Mouse (Mus musculus) MEL (cell line): ENCODE data around the gene Myg1. TPM values are rescaled to one million over a fixed set of nuclear protein-coding genes. Genes with fewer than 3 reads are reported as not detected.
A peak's percentile ranks its signal among the peaks of the same experiment; 100 is the strongest.

Source experiments
- DNase-seq: peaks from one replicate; pipeline ENCODE4 v3.0.0; 2011; ENCODE audit warnings: low read depth, low spot score
- H3K27ac ChIP-seq: 2 replicates; pipeline ENCODE4 v1.5.1; 2012; ENCODE audit warnings: low read depth, mild to moderate bottlenecking, control low read depth, low read length, moderate library complexity; ENCODE audit not compliant: control insufficient read depth
- H3K27me3 ChIP-seq, 2 experiments: fragments of 150-350 bp in 1 of 2; sonication (generic) in 1 of 2; 2 replicates each; pipeline ENCODE4 v1.6.1; 2012; ENCODE audit warnings: low read length in 2 of 2, mild to moderate bottlenecking in 2 of 2, improper control_type of control experiment in 1 of 2, moderate library complexity in 1 of 2; ENCODE audit not compliant: insufficient read depth in 2 of 2, control insufficient read depth in 1 of 2
- H3K36me3 ChIP-seq, 2 experiments: 2 replicates each; pipeline ENCODE4 v1.6.1; 2012 to 2014; ENCODE audit warnings: low read length in 2 of 2, improper control_type of control experiment in 1 of 2, inconsistent platforms in 1 of 2, mild to moderate bottlenecking in 1 of 2; ENCODE audit not compliant: insufficient read depth in 2 of 2, control insufficient read depth in 1 of 2
- H3K4me1 ChIP-seq, 2 experiments: fragments of 150-350 bp in 1 of 2; sonication (generic) in 1 of 2; 2 replicates each; pipeline ENCODE4 v1.6.1; 2012; ENCODE audit warnings: low read length in 2 of 2, improper control_type of control experiment in 1 of 2, mild to moderate bottlenecking in 1 of 2; ENCODE audit not compliant: insufficient read depth in 2 of 2, control insufficient read depth in 1 of 2
- H3K4me3 ChIP-seq, 2 experiments: fragments of 150-350 bp in 1 of 2; sonication (generic) in 1 of 2; 2 replicates each; pipeline ENCODE4 v1.5.1; 2012; ENCODE audit warnings: low read depth in 2 of 2, low read length in 2 of 2, mild to moderate bottlenecking in 2 of 2, moderate library complexity in 2 of 2, control low read depth in 1 of 2, improper control_type of control experiment in 1 of 2; ENCODE audit not compliant: control insufficient read depth in 1 of 2, insufficient read depth in 1 of 2
- H3K79me2 ChIP-seq: 2 replicates; pipeline ENCODE4 v1.6.1; 2012; ENCODE audit warnings: mild to moderate bottlenecking, low read length, moderate library complexity; ENCODE audit not compliant: control insufficient read depth, poor library complexity, insufficient read depth
- H3K9ac ChIP-seq: 2 replicates; pipeline ENCODE4 v1.6.1; 2012; ENCODE audit warnings: low read depth, mild to moderate bottlenecking, control low read depth, low read length, moderate library complexity; ENCODE audit not compliant: control insufficient read depth, poor library complexity, severe bottlenecking
- H3K9me3 ChIP-seq: fragments of 150-350 bp; sonication (generic); replicated peaks from 2 replicates; pipeline ENCODE4 v1.6.1; 2012; ENCODE audit warnings: mild to moderate bottlenecking, low read length, improper control_type of control experiment, moderate library complexity; ENCODE audit not compliant: insufficient read depth
- CHD2 ChIP-seq: IDR thresholded peaks from 2 replicates; pipeline ENCODE4 v1.6.1; 2011; ENCODE audit warnings: low read length, improper control_type of control experiment
- E2F4 ChIP-seq: IDR thresholded peaks from 2 replicates; pipeline ENCODE4 v1.6.1; 2011; ENCODE audit warnings: low read depth, low read length, improper control_type of control experiment, borderline replicate concordance
- ETS1 ChIP-seq: IDR thresholded peaks from 2 replicates; pipeline ENCODE4 v1.6.1; 2012; ENCODE audit warnings: low read depth, mild to moderate bottlenecking, inconsistent platforms, low read length, improper control_type of control experiment, moderate library complexity
- HCFC1 ChIP-seq: IDR thresholded peaks from 2 replicates; pipeline ENCODE4 v1.6.1; 2012; ENCODE audit warnings: low read depth, mild to moderate bottlenecking, inconsistent platforms, low read length, improper control_type of control experiment, moderate library complexity
- JUND ChIP-seq: IDR thresholded peaks from 2 replicates; pipeline ENCODE4 v1.6.1; 2011; ENCODE audit warnings: low read depth, mild to moderate bottlenecking, improper control_type of control experiment, low read length
- KAT2A ChIP-seq: conservative IDR thresholded peaks from 2 replicates; pipeline ENCODE4 v1.6.1; 2012; ENCODE audit warnings: low read depth, low read length, improper control_type of control experiment, inconsistent platforms
- MAFK ChIP-seq: IDR thresholded peaks from 2 replicates; pipeline ENCODE4 v1.6.1; 2011; ENCODE audit warnings: low read depth, mild to moderate bottlenecking, low read length, improper control_type of control experiment, borderline replicate concordance
- MEF2A ChIP-seq: IDR thresholded peaks from 2 replicates; pipeline ENCODE4 v1.6.1; 2014; ENCODE audit warnings: low read depth, mild to moderate bottlenecking, inconsistent platforms, low read length, improper control_type of control experiment; ENCODE audit not compliant: poor library complexity, insufficient replicate concordance, severe bottlenecking; ENCODE audit errors: extremely low read depth
- MXI1 ChIP-seq: IDR thresholded peaks from 2 replicates; pipeline ENCODE4 v1.6.1; 2011; ENCODE audit warnings: mild to moderate bottlenecking, low read depth, low read length, improper control_type of control experiment
- MYB ChIP-seq: IDR thresholded peaks from 2 replicates; pipeline ENCODE4 v1.6.1; 2011; ENCODE audit warnings: mild to moderate bottlenecking, low read depth, low read length, improper control_type of control experiment
- MYC ChIP-seq: IDR thresholded peaks from 2 replicates; pipeline ENCODE4 v1.6.1; 2011; ENCODE audit warnings: low read depth, mild to moderate bottlenecking, low read length, improper control_type of control experiment, moderate library complexity
- POLR2A ChIP-seq, 2 experiments: IDR thresholded peaks; 2 replicates each; pipeline ENCODE4 v1.6.1; 2011 to 2012; ENCODE audit warnings: low read length in 2 of 2, mild to moderate bottlenecking in 2 of 2, control low read depth in 1 of 2, improper control_type of control experiment in 1 of 2, low read depth in 1 of 2, moderate library complexity in 1 of 2; ENCODE audit not compliant: control insufficient read depth in 1 of 2, insufficient read depth in 1 of 2, poor library complexity in 1 of 2
- POLR2AphosphoS5 ChIP-seq: IDR thresholded peaks from 2 replicates; pipeline ENCODE4 v1.6.1; 2012; ENCODE audit warnings: low read depth, borderline replicate concordance, mild to moderate bottlenecking, inconsistent platforms, low read length, moderate library complexity, mixed read lengths
- RAD21 ChIP-seq: IDR thresholded peaks from 2 replicates; pipeline ENCODE4 v1.6.1; 2011; ENCODE audit warnings: mild to moderate bottlenecking, low read depth, low read length, improper control_type of control experiment
- UBTF ChIP-seq: IDR thresholded peaks from 2 replicates; pipeline ENCODE4 v1.6.1; 2012; ENCODE audit warnings: low read depth, mild to moderate bottlenecking, inconsistent platforms, low read length, improper control_type of control experiment, moderate library complexity, borderline replicate concordance; ENCODE audit not compliant: insufficient read depth
- USF1 ChIP-seq: IDR thresholded peaks from 2 replicates; pipeline ENCODE4 v1.6.1; 2014; ENCODE audit warnings: low read depth, mild to moderate bottlenecking, inconsistent platforms, low read length, improper control_type of control experiment, moderate library complexity
- USF2 ChIP-seq, 2 experiments: IDR thresholded peaks; 2 replicates each; pipeline ENCODE4 v1.6.1; 2011 to 2012; ENCODE audit warnings: improper control_type of control experiment in 2 of 2, low read length in 2 of 2, borderline replicate concordance in 1 of 2, inconsistent platforms in 1 of 2, low read depth in 1 of 2, mild to moderate bottlenecking in 1 of 2; ENCODE audit not compliant: insufficient read depth in 1 of 2
- ZKSCAN1 ChIP-seq: IDR thresholded peaks from 2 replicates; pipeline ENCODE4 v1.6.1; 2012; ENCODE audit warnings: low read depth, mild to moderate bottlenecking, inconsistent platforms, low read length, improper control_type of control experiment, moderate library complexity
- ZNF384 ChIP-seq: IDR thresholded peaks from 2 replicates; pipeline ENCODE4 v1.6.1; 2012; ENCODE audit warnings: low read depth, mild to moderate bottlenecking, inconsistent platforms, low read length, improper control_type of control experiment
- polyA plus RNA-seq, 2 experiments: library from polyadenylated mRNA; stranded (reverse) in 1 of 2; unstranded in 1 of 2; fragments of >175 nt in 1 of 2; fragments of >200 nt in 1 of 2; gene quantifications; 2 replicates each; pipeline versions ENCODE4 v1.2.1 to v1.2.4; 2012; ENCODE audit warnings: low replicate concordance in 2 of 2, low read depth in 1 of 2; ENCODE audit not compliant: insufficient read length in 2 of 2, insufficient read depth in 1 of 2, missing spikeins in 1 of 2
- total RNA-seq: library from RNA; depleted of rRNA; stranded (reverse); fragments of 300-350 nt; gene quantifications from 2 replicates; pipeline ENCODE4 v1.2.3, GENCODE M21; 2012

Myg1 gene
- total and polyA plus RNA-seq, 3 experiments, result 135 to 292 (median 140) TPM

DNA sequence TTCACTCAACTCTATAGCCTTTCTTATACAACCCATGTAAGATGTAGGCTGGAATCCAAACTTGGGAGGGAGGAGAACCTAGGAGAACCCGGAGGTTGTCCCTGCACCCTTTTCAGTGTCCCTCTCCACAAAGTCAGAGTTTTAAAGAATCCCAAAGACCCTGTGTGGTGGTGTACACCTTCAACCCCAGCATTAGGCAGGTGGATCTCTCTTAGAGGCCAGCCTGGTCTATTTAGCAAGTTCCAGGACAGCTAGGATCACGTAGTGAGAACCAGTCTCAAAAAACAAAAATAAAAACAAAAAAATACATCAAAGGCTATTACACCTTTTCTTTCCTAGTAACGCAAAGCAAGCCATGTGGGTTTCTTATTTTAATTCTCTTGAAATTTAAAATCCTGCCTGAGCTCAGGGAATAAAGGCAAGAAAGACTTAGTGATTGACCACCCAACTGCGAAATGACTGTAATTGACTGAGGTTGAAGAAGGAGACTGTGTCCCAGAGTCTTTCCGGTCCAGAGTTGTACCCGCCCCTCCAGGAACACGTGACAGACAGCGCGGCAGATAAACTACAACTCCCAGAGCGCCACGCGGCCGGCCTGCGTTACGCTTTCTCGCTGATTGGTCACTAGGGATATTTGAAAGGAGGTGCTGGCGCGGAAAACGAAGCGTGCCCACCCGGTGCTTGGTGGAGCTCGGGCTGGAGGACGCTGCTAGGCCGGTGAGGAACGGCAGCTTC is 35.7 kb upstream of the Myg1 start, which contains the start of gene Espl1 (continued):
- no peak for TF ChIP-seq MEF2A
- TF ChIP-seq JUND, result no peak
- TF ChIP-seq POLR2A (IDR thresholded peaks at IDR 0.05; ENCODE audit: control insufficient read depth in 1 of 2, insufficient read depth in 1 of 2, low read depth in 1 of 2, low read length in 2 of 2, poor library complexity in 1 of 2), result peak in 1 of 2 experiments; percentile 99; a peak in 3 of 4 replicates
- TF ChIP-seq, all 39 proteins: peak for 24

DNA sequence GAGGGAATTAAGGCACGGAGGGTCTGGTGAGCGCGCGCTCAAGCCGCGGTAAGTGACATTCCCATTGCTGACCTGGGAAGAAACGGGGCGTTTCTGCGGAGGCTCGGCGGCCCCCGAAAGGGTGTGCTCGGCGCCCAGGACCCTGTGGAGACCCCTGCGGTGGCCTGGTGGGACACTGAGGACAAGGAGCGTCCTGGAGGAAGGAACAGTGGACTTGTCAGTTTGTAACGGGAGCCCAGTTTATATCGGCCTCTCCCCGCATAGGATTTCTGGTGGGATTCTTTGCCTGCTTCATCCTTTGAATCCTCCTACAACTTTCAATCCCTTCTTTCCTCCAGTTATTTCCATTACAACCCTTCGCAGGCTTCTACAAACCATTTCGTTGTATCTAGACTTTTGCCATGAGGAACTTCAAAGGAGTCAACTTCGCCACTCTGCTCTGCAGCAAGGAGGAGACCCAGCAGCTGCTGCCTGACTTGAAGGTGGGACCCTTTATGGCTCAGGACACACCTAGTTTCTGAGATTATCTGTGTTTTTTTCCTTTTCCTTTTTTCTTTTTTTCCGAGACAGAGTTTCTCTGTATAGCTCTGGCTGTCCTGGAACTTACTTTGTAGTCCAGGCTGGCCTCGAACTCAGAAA is 35.0 kb upstream of the Myg1 start:
- peaks cover 5 to 15% of the 10 kb centered on the region in 2 experiments for H3K36me3 ChIP-seq
- TF ChIP-seq MYC (peak; percentile 5; the same call in 1 of the 2 replicates), UBTF (no peak), MYB (no peak), E2F4 (no peak), USF2 (IDR thresholded peaks at IDR 0.05; ENCODE audit: borderline replicate concordance in 1 of 2, insufficient read depth in 1 of 2, low read depth in 1 of 2, low read length in 2 of 2) (no peak), MEF2A (no peak), MXI1 (no peak), ETS1 (no peak), ZNF384 (no peak), POLR2AphosphoS5 (no peak), KAT2A (no peak), POLR2A (IDR thresholded peaks at IDR 0.05; ENCODE audit: control insufficient read depth in 1 of 2, insufficient read depth in 1 of 2, low read depth in 1 of 2, low read length in 2 of 2, poor library complexity in 1 of 2) (peak in 1 of 2 experiments; percentile 99; a peak in 1 of 4 replicates)
- peak; percentile 73 for DNase-seq

DNA sequence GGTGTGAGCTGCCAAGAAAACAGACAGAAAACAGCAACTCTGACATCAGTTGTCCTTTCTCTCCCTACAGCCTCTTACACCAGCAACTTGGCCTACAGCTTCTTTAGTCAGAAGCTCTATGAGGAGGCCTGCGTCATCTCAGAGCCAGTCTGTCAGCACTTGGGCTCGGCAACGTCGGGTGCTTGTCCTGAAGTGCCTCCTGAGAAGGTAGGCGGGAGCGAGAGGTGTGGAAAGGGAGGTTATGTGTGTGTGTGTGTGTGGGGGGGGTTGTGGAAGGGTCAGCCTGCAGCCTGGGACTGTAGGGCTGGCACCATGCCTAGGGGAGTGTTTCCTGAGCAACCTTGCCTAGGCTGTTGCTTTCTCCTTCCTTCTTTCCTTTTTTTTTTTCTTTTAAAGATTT is 29.0 kb upstream of the Myg1 start:
- H3K36me3 ChIP-seq, result peaks cover 3 to 24% of the 10 kb centered on the region in 2 experiments; a peak in 2 of 4 replicates
- no peaks in the 10 kb centered on the region for H3K27me3 ChIP-seq
- TF ChIP-seq CHD2, result no peak
- TF ChIP-seq MAFK, result no peak
- no peak for TF ChIP-seq USF1
- TF ChIP-seq RAD21, result no peak
- TF ChIP-seq HCFC1, result no peak
- TF ChIP-seq ZKSCAN1, result no peak
- TF ChIP-seq MXI1, result no peak
- no peak for TF ChIP-seq USF2 (IDR thresholded peaks at IDR 0.05; ENCODE audit: borderline replicate concordance in 1 of 2, insufficient read depth in 1 of 2, low read depth in 1 of 2, low read length in 2 of 2)
- TF ChIP-seq MYB, result no peak
- no peak for TF ChIP-seq ZNF384
- H3K79me2 ChIP-seq, result peaks cover 20% of the 10 kb centered on the region
- H3K4me3 ChIP-seq, result no peak overlapping the region
- H3K9me3 ChIP-seq, result no peaks in the 10 kb centered on the region
- no peak for DNase-seq
- H3K27ac ChIP-seq, result no peak overlapping the region
- H3K4me1 ChIP-seq, result no peaks in the 10 kb centered on the region
- H3K9ac ChIP-seq, result no peak overlapping the region

More for the DNA sequence above, 35.0 kb upstream of the Myg1 start:
- no peaks in the 10 kb centered on the region for H3K9me3 ChIP-seq
- H3K27ac ChIP-seq, result peak overlapping the region; percentile 33
- peaks cover 29% of the 10 kb centered on the region for H3K79me2 ChIP-seq
- H3K4me3 ChIP-seq, result peak overlapping the region; percentile 61 to 72
- H3K4me1 ChIP-seq, result peaks cover 4 to 8% of the 10 kb centered on the region in 2 experiments; a peak in 3 of 4 replicates
- H3K27me3 ChIP-seq, result no peaks in the 10 kb centered on the region
- peak overlapping the region; percentile 77 for H3K9ac ChIP-seq
